Mouse (Mus musculus) small intestine, adult 2 months (tissue): ENCODE data around the gene Hist1h1b.
"Not testable (repeated sequence)": the region's sequence is repeated elsewhere in the genome, so short reads cannot be mapped to it uniquely, and the experiment has no call there.

ENCODE experiments used
- CTCF ChIP-seq: fragments of 200-500 bp; IDR thresholded peaks from 2 replicates; pipeline ENCODE4 v1.5.1; 2012; ENCODE audit warnings: low read depth, mild to moderate bottlenecking, control low read depth, inconsistent platforms, low read length, moderate library complexity, mixed read lengths; ENCODE audit not compliant: insufficient replicate concordance, insufficient read length; ENCODE audit errors: extremely low read depth
- POLR2A ChIP-seq: fragments of 200-500 bp; IDR thresholded peaks from 2 replicates; pipeline ENCODE4 v1.6.1; 2012; ENCODE audit warnings: low read depth, mild to moderate bottlenecking, control low read depth, inconsistent platforms, low read length, moderate library complexity

DNA sequence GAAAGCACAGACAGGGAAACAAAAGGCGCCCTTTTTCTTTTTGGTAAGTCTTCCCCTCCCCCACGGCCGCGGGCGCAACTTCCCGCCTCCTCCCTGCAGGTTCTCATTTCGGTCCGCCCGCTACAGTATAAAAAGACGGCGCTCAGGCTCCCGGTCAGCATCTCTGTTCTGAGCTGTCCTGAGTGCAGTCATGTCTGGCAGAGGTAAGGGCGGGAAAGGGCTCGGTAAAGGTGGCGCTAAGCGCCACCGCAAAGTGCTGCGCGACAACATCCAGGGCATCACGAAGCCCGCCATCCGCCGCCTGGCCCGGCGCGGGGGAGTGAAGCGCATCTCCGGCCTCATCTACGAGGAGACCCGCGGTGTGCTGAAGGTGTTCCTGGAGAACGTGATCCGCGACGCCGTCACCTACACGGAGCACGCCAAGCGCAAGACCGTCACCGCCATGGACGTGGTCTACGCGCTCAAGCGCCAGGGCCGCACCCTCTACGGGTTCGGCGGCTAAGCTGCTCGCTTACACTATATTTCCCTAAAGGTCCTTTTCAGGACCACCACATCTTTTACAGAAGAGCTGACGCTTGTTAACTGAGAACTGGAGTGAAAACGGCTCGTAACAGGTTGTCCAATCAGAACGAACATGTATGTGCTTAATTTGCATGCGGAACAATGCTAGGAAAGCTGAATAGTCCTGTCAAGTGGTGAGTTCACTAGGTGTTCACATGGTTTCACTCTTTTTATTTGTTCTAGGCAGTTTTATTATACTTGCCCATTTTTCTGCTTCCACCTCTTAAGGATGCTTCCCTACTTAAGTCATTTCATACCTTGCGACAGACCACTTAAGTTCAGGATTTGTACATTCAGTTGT lies 45.3 kb downstream of the Hist1h1b start, which contains the start of gene Hist1h4j:
- not testable (repeated sequence) for TF ChIP-seq CTCF
- TF ChIP-seq POLR2A: peak; percentile 71; the same call in 1 of the 2 replicates
